Mouse (Mus musculus) CD4-positive, CD25-positive, alpha-beta regulatory T cell, adult 4 months (primary cell): ENCODE measurements around the gene Ndrg3. TPM values are rescaled to one million over a fixed set of nuclear protein-coding genes. Genes with fewer than 3 reads are reported as not detected.
"Not testable (repeated sequence)": the region's sequence is repeated elsewhere in the genome, so short reads cannot be mapped to it uniquely, and the experiment has no call there.

Experiments
- ATAC-seq: one replicate; pipeline ENCODE4 v1.8.0; 2017
- polyA plus RNA-seq, 2 experiments: library from polyadenylated mRNA; unstranded; fragments of 100-300 nt; shearing (Covaris generic); gene quantifications; one replicate each; pipeline ENCODE4 v1.2.1; 2017

The Ndrg3 gene
- polyA plus RNA-seq, 2 experiments from 2014 or later: 155 to 181 TPM

DNA sequence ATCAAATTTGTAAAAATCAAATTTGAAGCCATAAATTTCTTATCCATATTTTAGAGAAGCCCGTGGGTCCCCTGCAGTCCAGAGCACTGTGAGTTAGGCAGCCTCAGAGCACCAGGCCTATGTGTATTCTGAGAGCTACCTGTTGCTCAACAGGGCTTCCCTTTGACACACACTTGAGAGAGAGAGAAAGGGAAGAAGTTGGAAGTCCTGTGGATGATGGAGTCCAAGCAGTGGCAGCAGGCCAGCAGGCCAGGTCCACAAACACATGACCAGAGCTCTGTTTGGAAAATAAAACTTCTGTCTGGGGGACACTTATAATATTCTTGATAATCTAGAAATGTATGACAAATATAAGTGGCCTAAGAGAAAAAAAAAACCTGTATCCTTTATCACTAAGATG lies 58.4 kb downstream of the Ndrg3 start:
- ATAC-seq: no peak

DNA sequence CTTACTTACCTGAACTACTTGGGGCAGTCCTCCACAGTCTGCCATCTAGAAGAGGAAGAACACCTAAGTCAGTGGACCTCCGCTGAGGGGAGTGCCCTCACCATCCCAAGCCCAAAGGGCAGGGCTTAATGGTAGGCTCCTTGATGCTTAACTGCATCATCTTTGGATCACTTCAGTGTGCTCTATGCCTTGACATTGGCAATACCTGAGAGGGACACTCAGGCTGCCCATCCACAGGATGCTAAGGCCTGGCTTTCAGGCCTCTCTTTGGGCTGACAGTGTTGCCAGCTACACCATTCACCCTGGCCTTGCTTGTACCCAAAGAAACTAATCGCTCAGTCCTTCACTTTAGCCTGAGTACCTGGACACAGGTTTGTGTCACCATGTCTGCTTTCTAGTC lies 60.4 kb downstream of the Ndrg3 start:
- ATAC-seq: no peak

DNA sequence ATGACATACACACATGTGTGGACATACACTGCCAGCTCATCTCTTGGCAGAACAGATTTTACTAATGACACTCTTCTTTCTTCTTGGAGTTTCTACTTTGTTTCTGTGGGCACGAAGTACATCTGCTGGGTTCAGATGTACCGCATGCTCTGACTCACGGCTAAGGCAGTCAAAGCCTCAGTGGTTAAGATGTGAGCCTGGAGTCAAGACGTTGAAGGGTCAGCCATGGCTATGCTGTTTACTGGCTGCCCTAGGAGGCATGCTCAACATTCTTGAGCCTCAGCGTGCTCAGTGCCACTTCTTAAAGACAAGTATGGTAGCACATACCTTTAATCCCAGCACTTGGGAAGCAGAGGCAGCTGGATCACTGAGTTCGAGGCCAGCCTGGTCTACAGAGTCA lies 61.3 kb downstream of the Ndrg3 start:
- ATAC-seq: no peak

DNA sequence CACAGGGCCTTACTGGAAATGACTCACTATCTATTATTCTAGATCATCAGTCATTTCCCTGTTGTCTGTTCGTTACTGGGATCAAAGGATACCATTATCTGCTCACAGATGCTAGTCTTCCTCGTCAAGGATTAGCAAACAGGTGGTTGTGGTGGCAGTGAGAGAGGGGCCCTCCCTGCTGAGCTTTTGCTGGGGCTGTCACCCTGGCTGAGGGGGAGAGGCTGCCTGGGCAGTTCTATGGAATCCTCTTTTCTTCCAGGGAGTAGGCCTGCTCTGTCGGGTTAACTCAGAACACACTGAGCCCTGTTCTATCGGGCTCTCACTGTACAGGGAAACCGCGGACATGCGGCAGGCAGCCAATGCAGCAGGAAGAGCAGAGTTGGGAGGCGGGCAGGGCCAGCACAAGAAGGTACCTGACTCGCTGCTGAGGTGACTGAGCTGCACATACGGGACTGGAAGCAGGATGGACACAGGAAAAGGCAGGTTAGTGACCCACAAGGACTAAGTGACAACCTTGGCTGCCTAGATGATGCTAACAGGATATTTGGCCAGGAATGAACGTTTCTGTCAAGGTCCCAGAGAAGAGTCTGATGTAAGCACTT lies 62.2 kb downstream of the Ndrg3 start:
- ATAC-seq: no peak

GRCm38 (mm10) chr2:156928606-156929005 lies 63.2 kb downstream of the Ndrg3 start:
- no peak for ATAC-seq

DNA sequence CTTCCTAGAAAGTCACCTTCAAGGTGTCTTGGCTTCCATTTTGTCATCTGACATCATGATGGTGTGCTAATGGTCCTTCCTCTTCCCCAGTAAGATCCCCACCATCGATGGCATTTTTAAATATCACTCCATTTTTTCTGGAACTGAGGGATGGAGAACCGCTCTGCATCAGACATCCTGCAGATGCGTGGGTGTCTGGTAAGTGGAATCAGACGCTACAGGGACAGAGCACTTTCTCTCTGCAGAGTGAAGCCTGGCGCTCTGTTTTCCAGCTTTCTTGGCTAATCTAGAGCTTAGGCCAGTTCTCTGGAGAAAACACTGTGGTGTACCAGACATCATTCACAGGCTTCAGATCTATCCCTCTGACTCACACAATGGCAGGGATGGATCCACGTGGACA lies 64.2 kb downstream of the Ndrg3 start:
- no peak for ATAC-seq

DNA sequence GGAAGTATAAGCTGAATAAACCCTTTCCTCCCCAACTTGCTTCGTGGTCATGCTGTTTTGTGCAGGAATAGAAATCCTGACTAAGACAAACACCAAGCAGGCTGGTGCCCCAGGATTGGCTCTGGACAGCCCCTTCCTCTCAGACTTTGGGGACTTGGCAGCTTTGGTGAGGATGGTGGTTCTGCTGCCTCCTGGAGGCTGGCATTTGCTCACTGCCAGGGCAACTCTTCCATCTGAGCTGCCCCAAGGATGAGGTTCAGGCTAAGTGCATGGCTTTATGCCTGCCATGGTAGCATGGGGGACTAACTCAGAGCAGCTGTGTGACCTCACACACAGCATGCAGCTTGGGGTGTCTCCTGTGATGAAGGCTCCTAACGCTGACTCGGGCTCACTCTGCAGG lies 66.2 kb downstream of the Ndrg3 start:
- ATAC-seq: not testable (repeated sequence)

- not testable (repeated sequence) for ATAC-seq
These were observed 66.8 kb downstream of the Ndrg3 start for GRCm38 (mm10) chr2:156925075-156925474.

- ATAC-seq: no peak
These were observed 67.5 kb downstream of the Ndrg3 start for GRCm38 (mm10) chr2:156924210-156924898.

GRCm38 (mm10) chr2:156923057-156923456 lies 68.8 kb downstream of the Ndrg3 start:
- no peak for ATAC-seq

DNA sequence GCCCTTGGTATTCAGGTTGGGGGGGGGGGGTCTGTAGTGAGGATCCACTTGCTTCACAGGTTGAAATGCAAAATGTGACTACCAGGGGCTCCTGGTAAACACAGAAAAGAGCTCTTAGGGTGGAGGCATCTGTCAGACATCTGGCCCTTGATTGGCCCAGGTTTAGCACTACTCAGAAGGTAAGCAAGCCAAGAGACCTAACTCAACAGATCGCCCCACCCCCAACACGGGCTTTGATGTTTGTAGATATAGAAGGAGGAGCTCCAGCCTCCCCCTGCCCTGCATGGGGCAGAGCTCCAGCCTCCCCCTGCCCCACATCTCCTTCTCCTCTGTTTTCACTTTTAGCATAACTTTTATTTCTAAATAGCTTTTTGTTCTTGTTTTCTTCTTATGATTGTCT lies 72.1 kb downstream of the Ndrg3 start:
- ATAC-seq: no peak

DNA sequence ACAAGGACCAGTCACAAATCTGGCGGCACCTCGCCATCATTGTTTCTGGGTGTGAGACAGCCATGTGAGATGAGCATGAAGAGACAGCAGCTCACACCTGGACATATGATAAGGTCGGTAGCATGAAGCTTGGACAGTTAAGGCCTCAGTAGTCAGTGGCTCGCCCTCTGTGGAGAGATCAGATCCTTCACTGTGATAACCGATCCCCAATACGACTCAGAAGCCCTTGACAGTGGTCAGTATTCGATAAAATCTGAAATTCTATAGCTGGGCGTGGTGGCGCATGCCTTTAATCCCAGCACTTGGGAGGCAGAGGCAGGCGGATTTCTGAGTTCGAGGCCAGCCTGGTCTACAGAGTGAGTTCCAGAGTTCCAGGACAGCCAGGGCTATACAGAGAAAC lies 72.7 kb downstream of the Ndrg3 start:
- ATAC-seq: not testable (repeated sequence)

DNA sequence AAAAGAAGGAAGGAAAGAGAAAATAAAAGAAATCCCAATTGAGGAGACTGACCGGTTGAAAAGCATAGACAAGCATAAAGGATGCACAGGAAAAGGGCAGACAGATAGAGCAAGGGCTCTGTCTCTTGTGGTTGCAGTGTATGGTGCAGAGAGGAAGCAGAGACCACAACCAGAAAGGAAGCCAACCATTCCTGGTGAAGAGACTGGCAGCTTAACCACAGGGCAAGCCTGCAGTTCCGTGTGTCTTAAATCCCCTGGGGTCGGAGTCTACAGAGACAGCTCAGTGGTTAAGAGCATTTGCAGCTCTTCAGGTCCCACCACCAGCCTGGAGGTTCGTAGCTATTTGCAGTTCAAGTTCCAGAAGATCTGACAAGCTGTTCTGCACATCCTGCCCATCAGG lies 73.3 kb downstream of the Ndrg3 start:
- peak; percentile 62 for ATAC-seq

- no peak for ATAC-seq
These were observed 75.3 kb downstream of the Ndrg3 start for GRCm38 (mm10) chr2:156916419-156917125.

GRCm38 (mm10) chr2:156915559-156915958 lies 76.3 kb downstream of the Ndrg3 start:
- no peak for ATAC-seq

DNA sequence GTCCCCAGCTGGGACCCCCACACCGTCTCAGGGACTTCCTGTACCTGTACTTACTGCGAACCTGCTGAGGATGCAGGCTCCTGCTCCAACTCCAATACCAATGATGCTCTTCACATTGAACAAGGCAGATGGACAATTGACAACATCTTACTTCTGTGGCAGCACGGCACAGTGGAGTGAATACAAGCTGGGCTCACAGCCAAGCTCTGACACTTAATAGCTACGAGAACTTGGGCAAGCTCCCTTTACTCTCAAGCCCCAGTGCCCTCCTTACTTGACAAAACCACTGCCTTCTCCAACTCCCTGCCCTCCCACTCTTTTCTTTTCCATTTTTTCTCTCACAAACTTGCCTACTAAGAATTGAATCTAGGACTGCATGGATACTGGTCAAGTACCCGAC lies 78.7 kb downstream of the Ndrg3 start:
- ATAC-seq: no peak

DNA sequence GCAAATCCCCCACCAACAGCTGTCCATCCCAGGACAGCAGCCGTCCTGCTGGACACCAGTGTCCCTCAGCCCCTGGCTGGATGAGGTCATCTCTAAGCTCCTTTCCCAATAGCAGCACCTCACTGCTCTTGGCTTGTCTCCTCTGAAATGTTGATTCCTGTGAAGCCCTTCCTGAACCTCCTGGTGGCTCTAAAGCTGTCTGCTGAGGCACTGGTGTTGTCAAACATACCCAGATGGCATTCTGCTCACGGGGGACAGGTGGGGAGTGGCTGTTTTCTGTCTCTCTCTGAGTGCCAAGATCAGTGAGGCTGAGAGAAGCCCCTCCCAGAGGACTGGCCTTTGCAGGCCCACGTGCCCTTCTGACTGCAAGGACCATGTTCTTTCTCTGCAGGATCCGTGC lies 85.9 kb downstream of the Ndrg3 start:
- ATAC-seq: not testable (repeated sequence)

DNA sequence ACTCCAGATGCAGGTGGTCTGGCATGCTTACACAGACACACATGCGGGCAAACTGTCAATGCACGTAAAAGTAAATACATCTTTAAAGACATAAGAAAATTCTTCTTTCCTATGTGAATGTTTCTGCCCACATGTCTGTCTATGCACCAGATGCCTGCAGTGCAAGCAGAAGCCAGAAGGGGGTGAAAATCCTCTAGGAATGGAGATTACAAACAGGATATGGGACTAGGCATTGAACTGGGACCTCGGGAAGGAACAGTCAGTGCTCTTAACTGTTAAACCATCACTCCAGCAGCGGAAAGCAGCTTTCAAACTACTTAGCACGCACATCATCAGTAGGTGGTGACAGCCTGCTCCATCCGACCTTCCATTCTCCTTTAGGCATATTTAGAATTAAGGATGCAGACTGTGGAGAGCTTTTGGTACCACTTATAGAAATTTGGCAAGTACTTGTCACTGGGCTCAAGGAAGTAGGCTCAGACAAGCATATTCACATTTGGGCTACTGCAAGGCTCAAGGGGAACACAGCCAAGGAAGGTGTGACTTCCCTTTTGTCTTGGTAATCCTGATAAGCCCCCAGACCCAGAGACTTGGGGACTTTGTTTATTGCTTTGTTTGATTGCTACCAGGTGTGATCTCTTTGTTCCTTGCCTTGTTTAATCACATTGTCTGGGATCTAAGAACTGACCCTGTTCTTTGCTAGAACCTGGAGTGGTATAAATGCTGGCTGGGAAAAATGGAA lies 86.7 kb downstream of the Ndrg3 start:
- ATAC-seq: no peak

- ATAC-seq: no peak
These were observed 88.5 kb downstream of the Ndrg3 start for GRCm38 (mm10) chr2:156903367-156903766.

- ATAC-seq: not testable (repeated sequence)
These were observed 89.4 kb downstream of the Ndrg3 start for GRCm38 (mm10) chr2:156902411-156902810.

GRCm38 (mm10) chr2:156901883-156902282 lies 90.0 kb downstream of the Ndrg3 start:
- ATAC-seq: no peak

GRCm38 (mm10) chr2:156901344-156901743 lies 90.5 kb downstream of the Ndrg3 start:
- ATAC-seq: no peak

GRCm38 (mm10) chr2:156899184-156899583 lies 92.7 kb downstream of the Ndrg3 start:
- no peak for ATAC-seq
